Mouse (Mus musculus) left cerebral cortex, postnatal 25 days (tissue): ENCODE measurements around the gene Lmntd1. TPM values are rescaled to one million over a fixed set of nuclear protein-coding genes. Genes with fewer than 3 reads are reported as not detected.
"Not testable (repeated sequence)": the region's sequence is repeated elsewhere in the genome, so short reads cannot be mapped to it uniquely, and the experiment has no call there.

ENCODE experiments used
- DNase-seq, 2 experiments: peaks; one replicate each; pipeline ENCODE4 v3.0.0; 2022; ENCODE audit warnings: low spot score in 2 of 2, mixed read lengths in 1 of 2
- intact Hi-C: fragments of 180-260 bp; cut with DNase I; formaldehyde crosslinking; loops from one replicate; pipeline ENCODE4 v1.15.1; 2025
- total RNA-seq, 2 experiments: library from RNA; stranded (reverse); gene quantifications; 2 replicates each; pipeline ENCODE4 v1.2.3; 2021

Lmntd1 gene
- total RNA-seq, 2 experiments from 2014 or later: 0.96 to 1.3 TPM

GRCm38 (mm10) chr6:145337521-145337920, 276.6 kb downstream of the Lmntd1 start:
- intact Hi-C loops, DNase-seq: not testable (repeated sequence)

GRCm38 (mm10) chr6:145335876-145336768, 278.0 kb downstream of the Lmntd1 start:
- intact Hi-C loops: no loop called here
- DNase-seq: no peak

DNA sequence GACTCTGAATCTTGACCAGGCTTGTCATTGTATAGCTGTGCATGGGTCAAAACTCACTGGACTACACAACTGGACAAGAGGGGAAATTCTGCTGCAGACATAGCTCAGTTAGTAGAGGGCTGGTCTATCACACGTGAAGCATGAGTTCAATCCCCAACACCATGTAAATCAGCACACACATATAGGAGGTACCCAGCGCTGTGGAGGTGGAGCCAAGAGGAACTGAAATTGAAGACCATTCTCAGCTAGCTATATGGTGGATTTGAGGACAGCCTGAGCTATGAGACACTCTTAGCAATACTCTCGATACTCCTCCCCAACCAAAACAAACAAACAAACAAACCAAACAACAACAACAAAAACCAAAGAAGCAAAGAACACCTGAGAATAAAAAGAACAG, 279.9 kb downstream of the Lmntd1 start:
- DNase-seq: no peak
- intact Hi-C loops: no loop called here

DNA sequence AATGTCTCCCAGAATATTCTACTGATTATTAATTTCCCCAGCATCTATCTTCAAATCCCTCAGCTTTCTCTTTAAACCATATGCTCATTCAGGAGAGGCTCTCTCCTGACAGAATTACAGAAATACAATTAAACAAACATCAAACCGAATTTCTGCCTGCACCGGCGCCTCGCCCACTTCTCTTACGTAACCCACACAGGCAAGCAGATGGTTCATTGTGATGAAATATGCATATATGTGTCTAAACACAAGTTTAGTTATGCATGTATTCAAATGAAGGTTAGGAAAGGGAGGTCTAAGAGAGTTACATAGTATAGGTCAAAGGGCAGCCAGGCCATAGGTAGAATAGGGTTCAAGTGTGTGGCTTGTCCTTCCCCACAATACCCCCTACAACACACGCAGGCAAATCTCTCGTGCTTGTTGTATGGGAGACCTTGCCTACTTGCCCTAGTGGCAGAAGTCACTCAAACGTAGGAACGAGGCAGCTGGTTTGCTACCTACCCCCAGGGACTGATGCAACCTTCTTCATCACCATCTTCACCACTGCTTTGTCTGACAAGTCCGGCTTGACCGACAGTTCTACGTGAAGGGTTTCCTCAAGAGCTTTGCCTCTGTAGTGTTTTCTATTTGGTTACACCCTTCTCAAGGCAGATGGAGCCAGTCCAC, 287.8 kb downstream of the Lmntd1 start:
- intact Hi-C loops: no loop called here
- DNase-seq: peak; percentile 67 to 91

- intact Hi-C loops: no loop called here
- no peak for DNase-seq
Measured at GRCm38 (mm10) chr6:145325095-145325494, 289.0 kb downstream of the Lmntd1 start.

- intact Hi-C loops: no loop called here
- DNase-seq: no peak
Measured at GRCm38 (mm10) chr6:145324470-145324869, 289.6 kb downstream of the Lmntd1 start.

GRCm38 (mm10) chr6:145322246-145322645, 291.9 kb downstream of the Lmntd1 start:
- intact Hi-C loops: no loop called here
- no peak for DNase-seq

DNA sequence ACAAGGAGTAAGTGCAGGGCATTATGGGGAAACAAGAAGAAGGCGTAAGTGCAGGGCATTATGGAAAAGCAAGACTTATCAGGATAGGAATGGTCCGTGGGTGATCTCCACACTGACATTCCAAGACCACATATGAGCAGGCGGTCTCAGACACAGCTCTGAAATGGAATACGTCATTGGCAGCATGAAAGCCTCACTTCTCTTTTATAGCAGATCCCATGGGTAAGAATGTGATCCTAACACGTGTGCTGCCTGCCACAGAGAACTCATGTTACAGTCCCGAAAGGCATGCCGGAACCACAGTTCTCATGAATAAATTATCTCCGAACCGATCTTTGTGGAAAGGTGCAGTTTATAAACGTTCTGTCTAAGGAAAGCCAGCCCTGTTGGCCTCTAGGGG, 294.0 kb downstream of the Lmntd1 start:
- no peak for DNase-seq
- intact Hi-C loops: no loop called here

Other genes with a start within 250 kb of the Lmntd1 start
- gene Tuba3b, start 1.4 kb upstream of the Lmntd1 start, total RNA-seq: not detected
- 10 to 100 TPM; 18.7 to 19.7 TPM for gene Rassf8, start 132.4 kb upstream of the Lmntd1 start, total RNA-seq